Mouse (Mus musculus) G1E (cell line): ENCODE data around the gene Rere.

ENCODE experiments used
- CTCF ChIP-seq: IDR thresholded peaks from 2 replicates; pipeline ENCODE4 v1.5.1; 2012; ENCODE audit warnings: low read depth, low read length, inconsistent platforms, mixed read lengths
- GATA1 ChIP-seq: IDR thresholded peaks from 2 replicates; pipeline ENCODE4 v1.6.1; 2012; ENCODE audit warnings: borderline replicate concordance, low read length, inconsistent platforms, mixed read lengths
- POLR2AphosphoS5 ChIP-seq: IDR thresholded peaks from 2 replicates; pipeline ENCODE4 v1.6.1; 2012; ENCODE audit warnings: low read depth, low read length, inconsistent platforms; ENCODE audit not compliant: insufficient replicate concordance
- TAL1 ChIP-seq: conservative IDR thresholded peaks from 2 replicates; pipeline ENCODE4 v1.6.1; 2012; ENCODE audit warnings: low read depth, low read length, inconsistent platforms, mixed read lengths

DNA sequence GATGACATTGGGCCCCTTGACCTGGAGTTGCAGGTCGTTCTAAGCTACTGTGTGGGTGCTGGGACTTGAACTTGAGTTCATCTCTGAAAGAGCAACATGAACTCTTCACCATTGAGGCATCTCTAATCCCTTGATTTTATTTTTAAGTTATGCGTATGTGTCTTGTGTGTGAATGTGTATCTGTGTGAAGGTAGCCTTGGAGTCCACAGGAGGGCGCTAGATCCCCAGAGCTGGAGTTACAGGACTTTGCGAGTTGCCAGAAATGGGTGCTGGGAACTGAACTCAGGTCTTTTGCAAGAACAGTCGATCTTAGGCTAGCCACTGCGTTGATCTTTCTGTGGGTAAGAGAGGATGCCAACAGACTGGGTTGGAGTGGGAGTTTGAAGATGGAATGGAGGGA is 375.1 kb downstream of the Rere start:
- TF ChIP-seq CTCF (no peak), GATA1 (no peak), TAL1 (no peak), POLR2AphosphoS5 (no peak)
